Mouse (Mus musculus): ENCODE results near the gene Tbce.
A peak's percentile ranks its signal among the peaks of the same experiment; 100 is the strongest.

Gene Tbce

GRCm38 (mm10) chr13:13968629-13969111 is 70.8 kb downstream of the Tbce start:
- peak; percentile 34 for DNase-seq (ENCODE audit: low read depth, low spot score)

- DNase-seq (ENCODE audit: low read depth, low spot score), result no peak
These were observed 73.3 kb downstream of the Tbce start for GRCm38 (mm10) chr13:13966172-13966571.

- DNase-seq (ENCODE audit: low read depth, low spot score), result no peak
These were observed 74.0 kb downstream of the Tbce start for GRCm38 (mm10) chr13:13965388-13965964.

GRCm38 (mm10) chr13:13961046-13961445 is 78.4 kb downstream of the Tbce start:
- DNase-seq (ENCODE audit: low read depth, low spot score), result no peak

- no peak for DNase-seq (ENCODE audit: low read depth, low spot score)
These were observed 79.2 kb downstream of the Tbce start for GRCm38 (mm10) chr13:13960211-13960610.

- DNase-seq (ENCODE audit: low read depth, low spot score), result no peak
These were observed 82.8 kb downstream of the Tbce start for GRCm38 (mm10) chr13:13956686-13957085.

GRCm38 (mm10) chr13:13954931-13955330 is 84.5 kb downstream of the Tbce start:
- no peak for DNase-seq (ENCODE audit: low read depth, low spot score)

- peak; percentile 98 for DNase-seq (ENCODE audit: low read depth, low spot score)
These were observed 85.3 kb downstream of the Tbce start, which contains the start of gene B3galnt2 for GRCm38 (mm10) chr13:13953874-13954832. Gene B3galnt2 (plus strand): TSS chr13:13954469.

Measured in WW6 (cell line).